Mouse (Mus musculus): ENCODE measurements around the gene Dnajc5.

The Dnajc5 gene

DNA sequence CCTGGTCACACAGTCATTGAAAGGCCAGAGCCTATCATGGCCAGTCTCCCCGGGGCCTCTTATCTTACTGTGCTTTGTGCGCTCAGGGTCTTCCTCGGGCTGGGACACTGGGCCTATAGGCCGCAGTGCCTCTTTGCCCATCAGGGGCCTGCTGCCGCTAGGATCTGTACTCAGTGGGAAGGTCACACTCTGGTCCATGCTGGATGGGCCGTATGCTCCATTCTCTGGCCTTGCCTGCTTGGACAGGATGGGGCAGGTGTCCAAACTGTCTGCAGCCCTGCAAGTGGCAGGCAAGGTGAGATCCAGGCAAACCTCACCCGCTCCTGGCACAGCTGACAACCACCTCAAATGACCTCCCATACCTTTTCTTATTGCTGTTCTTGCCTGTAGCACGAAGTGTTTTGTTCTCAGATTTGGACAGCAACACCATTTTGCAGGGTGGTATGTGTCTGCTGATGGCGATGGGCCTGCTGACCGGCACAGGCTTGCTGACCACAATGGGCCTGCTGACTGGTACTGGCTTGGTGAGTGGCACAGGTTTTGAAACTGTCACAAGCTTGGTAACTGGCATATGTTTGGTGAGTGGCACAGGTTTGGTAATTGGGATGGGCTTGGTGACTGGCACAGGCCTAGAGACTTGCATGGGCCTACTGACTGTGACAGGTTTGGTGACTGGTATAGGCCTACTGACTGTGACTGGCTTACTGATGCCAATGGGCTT lies 68.9 kb downstream of the Dnajc5 start:
- DNase-seq (ENCODE audit: low spot score in 2 of 2): peak; percentile 11 to 57

GRCm38 (mm10) chr2:181589732-181590105 lies 69.4 kb downstream of the Dnajc5 start:
- DNase-seq (ENCODE audit: low spot score in 2 of 2): peak; percentile 11 to 58

- DNase-seq (ENCODE audit: low spot score in 2 of 2): peak; percentile 10 to 57
These were observed 70.2 kb downstream of the Dnajc5 start for GRCm38 (mm10) chr2:181590471-181590870.

- peak; percentile 37 to 66 for DNase-seq (ENCODE audit: low spot score in 2 of 2)
These were observed 71.3 kb downstream of the Dnajc5 start, which contains the start of gene Prpf6 for GRCm38 (mm10) chr2:181591528-181592085. TSS of gene Prpf6 (plus strand) at chr2:181591868.

DNA sequence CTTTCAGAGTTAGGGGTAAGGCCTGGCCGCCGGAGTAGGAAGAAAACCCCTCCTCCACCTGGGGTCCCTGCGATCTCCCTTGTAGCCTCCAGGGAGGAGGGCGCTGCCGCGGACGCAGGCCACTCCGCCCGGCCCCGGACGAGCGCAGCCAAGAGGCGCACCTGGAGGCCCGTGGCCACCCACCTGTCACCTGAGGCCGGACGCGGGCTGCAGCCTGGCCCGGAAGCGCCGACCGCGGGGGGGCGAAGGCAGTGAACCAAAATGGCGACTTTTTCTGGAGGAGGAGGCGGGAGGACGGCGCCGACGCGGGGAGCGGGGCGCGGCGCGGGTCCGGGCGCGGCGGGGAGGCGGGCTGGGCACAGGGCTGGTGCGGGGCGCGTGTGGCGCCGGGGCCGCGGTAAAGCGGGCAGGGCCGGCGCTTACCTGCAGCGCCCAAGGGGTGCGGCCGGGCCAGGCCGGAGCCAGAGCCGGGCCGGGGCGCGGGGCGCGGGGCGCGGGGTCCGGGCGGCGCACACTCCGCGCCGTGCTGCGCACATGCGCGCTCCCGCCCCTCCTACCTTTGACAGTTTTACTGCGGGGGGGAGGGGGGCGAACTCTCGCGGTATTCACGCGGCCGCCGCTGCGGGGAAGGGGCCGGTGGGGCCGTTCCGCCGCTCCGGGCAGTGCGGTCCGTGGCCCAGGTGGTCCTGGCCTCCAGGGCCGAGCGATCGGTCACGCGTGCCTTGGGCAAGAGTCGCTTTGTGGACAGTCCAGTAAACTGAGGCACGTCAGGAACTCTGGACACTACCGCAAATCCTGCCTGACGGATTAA lies 72.2 kb downstream of the Dnajc5 start, which contains the start of gene Zfp512b:
Gene Zfp512b (minus strand): TSS at position 573 of the 811 bp plus-strand sequence.
- peak; percentile 49 to 81 for DNase-seq (ENCODE audit: low spot score in 2 of 2)

DNA sequence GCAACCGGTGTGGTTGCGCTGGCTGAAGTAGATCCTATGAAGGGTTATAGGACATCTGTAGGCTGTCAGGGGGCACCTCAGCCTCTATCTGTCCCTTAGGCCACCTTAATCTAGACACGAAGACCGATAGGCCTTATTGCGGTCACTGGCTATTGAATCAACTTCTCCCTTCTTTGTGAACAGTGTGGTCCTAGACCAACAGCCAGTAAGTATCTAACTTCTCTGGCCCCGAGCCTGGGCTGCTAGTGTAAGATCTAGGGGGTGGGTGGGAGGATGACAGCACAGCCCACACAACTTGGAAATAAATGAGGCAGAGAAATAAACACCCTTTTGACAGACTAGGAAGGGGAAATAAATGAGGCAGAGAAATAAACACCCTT lies 72.7 kb downstream of the Dnajc5 start:
- DNase-seq (ENCODE audit: low spot score in 2 of 2): peak in 1 of 2 experiments; percentile 62

DNA sequence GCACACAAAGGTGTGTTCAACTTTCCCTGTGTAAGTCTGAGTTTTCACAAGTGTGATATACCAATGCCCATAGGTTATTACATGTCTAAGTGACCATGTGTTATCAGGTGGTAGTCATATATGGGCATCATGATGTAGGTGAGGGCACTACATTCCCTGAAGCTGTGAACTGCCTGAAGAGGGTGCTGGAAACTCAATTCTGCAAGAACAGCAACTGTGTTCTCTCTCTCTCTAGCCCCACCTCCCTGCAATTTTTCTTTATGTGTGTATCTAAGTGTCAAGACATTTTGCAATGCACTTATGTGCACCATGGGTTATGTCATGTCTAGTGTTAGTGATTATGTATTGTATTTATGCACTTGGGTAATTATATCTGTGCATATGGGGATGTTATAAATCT lies 73.7 kb downstream of the Dnajc5 start:
- DNase-seq (ENCODE audit: low spot score in 2 of 2): no peak

GRCm38 (mm10) chr2:181594946-181595696 lies 74.8 kb downstream of the Dnajc5 start:
- peak in 1 of 2 experiments; percentile 22 for DNase-seq (ENCODE audit: low spot score in 2 of 2)

DNA sequence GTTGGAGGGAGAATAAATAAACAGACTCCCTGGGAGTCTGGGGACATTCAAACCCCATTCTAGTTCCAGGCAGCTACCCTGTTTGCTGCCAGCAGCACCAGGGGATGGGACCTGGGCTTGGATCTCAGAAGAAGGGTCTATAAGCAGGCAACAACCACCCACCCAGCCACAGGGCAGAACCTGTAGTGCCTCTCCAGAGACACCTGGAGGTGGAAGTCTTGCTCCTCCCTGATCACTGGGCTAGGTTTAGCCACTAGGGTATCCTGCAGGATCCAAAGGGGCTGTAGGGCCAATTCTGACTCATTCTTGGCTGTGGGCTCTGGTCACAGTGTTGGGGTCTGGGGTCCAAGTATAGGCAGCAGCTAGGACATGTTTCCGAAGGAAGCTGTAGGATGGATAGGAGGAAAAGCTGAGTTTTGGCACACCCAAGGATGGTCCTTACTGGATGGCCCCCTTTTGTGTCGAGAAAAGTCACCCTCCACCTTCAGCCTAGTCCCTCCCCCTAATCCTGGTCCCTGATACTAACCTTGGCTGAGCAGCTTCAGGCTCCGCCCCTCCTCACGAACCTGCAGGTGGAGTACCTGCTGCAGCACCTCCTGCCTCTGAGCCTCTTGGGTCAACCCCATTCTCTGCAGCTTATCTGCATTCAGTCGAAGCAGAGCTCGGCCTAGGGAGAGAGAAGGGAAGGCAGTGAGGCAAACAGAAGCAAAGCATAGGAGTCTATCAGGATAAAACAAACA lies 76.1 kb downstream of the Dnajc5 start:
- DNase-seq (ENCODE audit: low spot score in 2 of 2): no peak

DNA sequence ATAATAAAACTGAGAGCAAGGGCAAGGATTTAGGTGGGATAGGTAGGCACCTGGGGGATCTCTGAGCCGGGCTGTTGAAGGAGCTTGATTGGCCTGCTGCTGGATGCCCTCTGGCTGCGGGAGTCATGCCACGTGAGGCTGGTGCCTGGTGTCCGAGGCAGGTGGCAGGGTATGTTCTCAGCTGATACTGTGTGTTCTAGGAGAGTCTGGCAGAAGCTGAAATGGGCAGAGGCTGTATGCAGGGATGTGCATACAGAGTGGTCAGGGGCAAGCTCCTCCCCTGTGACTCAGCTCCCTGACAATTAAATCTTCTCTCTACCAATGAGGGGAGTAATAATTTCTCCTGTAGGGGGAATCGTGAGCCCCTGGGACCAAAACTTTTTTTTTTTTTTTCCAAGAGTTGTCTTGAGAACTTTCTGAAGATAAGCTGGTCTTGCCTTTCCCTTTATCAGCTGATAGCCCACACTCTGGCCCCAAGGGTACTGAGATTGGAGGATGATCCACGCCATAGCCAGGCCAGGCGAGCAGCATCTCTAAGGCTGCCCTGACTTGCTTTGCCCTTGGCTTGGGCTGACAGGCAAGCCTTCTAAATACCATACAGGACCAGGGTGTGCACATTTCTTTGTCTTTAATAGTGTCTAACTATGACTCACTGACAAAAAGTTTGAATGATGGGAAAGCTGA lies 77.2 kb downstream of the Dnajc5 start:
- DNase-seq (ENCODE audit: low spot score in 2 of 2): peak in 1 of 2 experiments; percentile 57

DNA sequence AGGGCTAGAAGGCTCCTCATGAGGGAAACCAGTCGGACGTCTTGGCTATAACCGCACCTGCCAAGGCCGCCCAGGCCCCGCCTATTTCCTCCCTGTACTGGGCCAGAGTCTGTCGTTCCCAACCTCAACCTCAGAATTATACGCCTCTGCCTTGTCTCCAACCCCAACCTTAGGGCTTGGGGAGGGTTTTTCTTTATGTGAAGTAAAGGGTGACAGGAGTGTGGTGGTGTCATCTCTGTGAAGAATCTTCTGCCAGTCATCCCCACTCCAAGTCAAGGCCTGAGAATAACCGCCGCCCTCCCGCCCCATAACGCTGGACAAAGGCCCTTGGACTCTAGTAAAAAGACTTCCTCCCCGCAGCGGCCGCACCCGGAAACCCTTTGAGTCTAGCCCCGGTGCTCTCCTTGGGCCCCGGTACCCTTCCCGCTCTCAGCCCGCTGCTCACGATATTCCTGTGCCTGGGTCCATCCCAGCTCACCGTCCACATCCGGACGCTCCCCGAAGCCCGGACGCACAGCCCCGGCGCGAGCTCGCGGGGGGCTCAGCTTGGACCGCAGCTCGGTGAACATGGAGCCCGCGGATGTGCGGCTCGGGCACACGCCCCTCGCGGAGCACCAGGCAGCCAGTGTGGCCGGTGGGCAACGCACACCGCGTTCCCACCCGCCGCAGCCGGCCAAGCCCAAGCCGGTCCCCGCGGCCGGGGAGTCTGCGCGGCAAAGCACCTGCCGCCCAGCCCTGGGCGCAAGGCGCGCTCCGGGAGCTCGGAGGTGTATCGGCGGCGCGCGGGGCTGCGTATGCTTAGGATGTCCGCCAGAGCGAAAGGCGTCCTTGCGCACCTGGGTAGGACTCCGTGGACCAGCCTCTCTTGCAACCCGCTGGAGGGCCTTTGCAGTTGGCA lies 78.4 kb downstream of the Dnajc5 start, which contains the start of gene Samd10:
Gene Samd10 (minus strand): TSS at position 759 of the 898 bp plus-strand sequence.
- DNase-seq (ENCODE audit: low spot score in 2 of 2): peak; percentile 57 to 85

GRCm38 (mm10) chr2:181600226-181600758 lies 80.0 kb downstream of the Dnajc5 start:
- peak; percentile 12 to 60 for DNase-seq (ENCODE audit: low spot score in 2 of 2)

GRCm38 (mm10) chr2:181600828-181601750 lies 80.8 kb downstream of the Dnajc5 start:
- peak; percentile 95 to 97 for DNase-seq (ENCODE audit: low spot score in 2 of 2)

GRCm38 (mm10) chr2:181601751-181602145 lies 81.5 kb downstream of the Dnajc5 start:
- DNase-seq (ENCODE audit: low spot score in 2 of 2): no peak

DNA sequence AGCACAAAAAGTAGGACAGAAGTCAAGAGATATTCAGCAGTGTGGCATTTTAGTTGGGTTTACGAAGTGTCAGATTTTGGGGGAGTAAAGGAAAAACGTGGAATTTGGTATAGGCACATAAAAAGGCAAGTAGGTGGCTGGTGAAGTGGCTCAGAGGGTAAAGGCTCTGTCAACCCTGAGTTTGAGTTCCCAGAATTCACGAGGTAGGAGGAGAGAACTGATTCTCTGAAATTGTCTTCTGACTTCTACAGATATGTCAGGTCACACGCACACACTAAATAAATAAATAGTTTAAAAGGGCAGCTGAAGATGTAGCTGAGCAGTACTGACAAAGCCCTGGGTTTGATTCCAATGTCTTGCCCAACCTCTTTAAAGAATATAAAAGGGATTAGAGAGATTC lies 82.1 kb downstream of the Dnajc5 start:
- DNase-seq (ENCODE audit: low spot score in 2 of 2): no peak
